Mouse (Mus musculus) liver, embryonic 14.5 days (tissue): Measurements from ENCODE around the gene Pde4b. TPM values are rescaled to one million over a fixed set of nuclear protein-coding genes. Genes with fewer than 3 reads are reported as not detected.

Experiments
- ATAC-seq: fragments of 200-750 bp; cut with Nextera tagmentation; 2 replicates; pipeline ENCODE4 v1.8.0; 2017; ENCODE audit warnings: moderate number of reproducible peaks, mild to moderate bottlenecking, moderate library complexity; ENCODE audit not compliant: insufficient read depth
- DNase-seq, 3 experiments: peaks; one replicate each; pipeline ENCODE4 v3.0.0-alpha.2; 2012 to 2013; ENCODE audit warnings: low read depth in 3 of 3, low spot score in 3 of 3
- H3K27ac ChIP-seq: fragments of 300-500 bp; sonication (generic); 2 replicates; pipeline ENCODE4 v1.5.1; 2014; ENCODE audit warnings: moderate library complexity, mild to moderate bottlenecking, control low read depth, inconsistent platforms
- H3K27me3 ChIP-seq: fragments of 300-500 bp; sonication (generic); 2 replicates; pipeline ENCODE4 v1.6.1; 2014; ENCODE audit warnings: mild to moderate bottlenecking, low read length, moderate library complexity; ENCODE audit not compliant: control insufficient read depth, insufficient read depth
- H3K36me3 ChIP-seq: fragments of 300-500 bp; sonication (generic); replicated peaks from 2 replicates; pipeline ENCODE4 v1.6.1; 2014; ENCODE audit warnings: low read depth; ENCODE audit not compliant: control insufficient read depth, insufficient read depth
- H3K4me1 ChIP-seq, 2 experiments: fragments of 200-500 bp in 1 of 2; fragments of 300-500 bp in 1 of 2; sonication (generic) in 1 of 2; replicated peaks; 2 replicates each; pipeline ENCODE4 v1.6.1; 2012 to 2014; ENCODE audit warnings: antibody characterized with exemption in 1 of 2, inconsistent platforms in 1 of 2, low read length in 1 of 2; ENCODE audit not compliant: control insufficient read depth in 2 of 2, insufficient read depth in 2 of 2
- H3K4me2 ChIP-seq: fragments of 300-500 bp; sonication (generic); 2 replicates; pipeline ENCODE4 v1.6.1; 2014; ENCODE audit warnings: low read depth, mild to moderate bottlenecking, control low read depth, moderate library complexity
- H3K4me3 ChIP-seq, 2 experiments: fragments of 200-500 bp in 1 of 2; fragments of 300-500 bp in 1 of 2; sonication (generic) in 1 of 2; 2 replicates each; pipeline ENCODE4 v1.5.1; 2012 to 2014; ENCODE audit warnings: low read depth in 2 of 2, low read length in 2 of 2, mild to moderate bottlenecking in 2 of 2, control low read depth in 1 of 2, inconsistent platforms in 1 of 2, moderate library complexity in 1 of 2; ENCODE audit not compliant: insufficient read depth in 1 of 2
- H3K9ac ChIP-seq: fragments of 300-500 bp; sonication (generic); replicated peaks from 2 replicates; pipeline ENCODE4 v1.6.1; 2014; ENCODE audit warnings: mild to moderate bottlenecking, control low read depth, moderate library complexity
- H3K9me3 ChIP-seq: fragments of 300-500 bp; sonication (generic); 2 replicates; pipeline ENCODE4 v1.6.1; 2016; ENCODE audit warnings: low read length, mixed read lengths; ENCODE audit not compliant: control insufficient read depth
- CTCF ChIP-seq: IDR thresholded peaks from 2 replicates; pipeline ENCODE4 v1.5.1; 2016; ENCODE audit warnings: antibody characterized with exemption, low read depth, control low read depth
- EP300 ChIP-seq: IDR thresholded peaks from 2 replicates; pipeline ENCODE4 v1.6.1; 2016; ENCODE audit warnings: antibody characterized with exemption, low read depth
- WGBS: fragments of 180-500 bp; shearing (Covaris S2); extraction: QIAGEN DNeasy Blood & Tissue Kit; methylation state at CpG from one replicate; pipeline ENCODE4 v1.1.7; 2014; ENCODE audit not compliant: insufficient replicate concordance; 5-methylcytosine and 5-hydroxymethylcytosine counted together
- polyA plus RNA-seq, 2 experiments: library from polyadenylated mRNA; depleted of rRNA in 1 of 2; stranded (reverse) in 1 of 2; unstranded in 1 of 2; fragments of >200 nt; fragmentation: Nextera tagmentation in 1 of 2; extraction: Ambion mirVana in 1 of 2; gene quantifications; 2 replicates each; pipeline versions ENCODE4 v1.2.1 to v1.2.3; 2012 to 2014

Gene Pde4b
- polyA plus RNA-seq, 2 experiments, result 1.5 to 2.3 TPM

GRCm38 (mm10) chr4:102321340-102321739, 234.0 kb downstream of the Pde4b start:
- no peak overlapping the region for H3K27ac ChIP-seq
- H3K9me3 ChIP-seq, result no peaks in the 10 kb centered on the region
- H3K9ac ChIP-seq, result no peak overlapping the region
- H3K36me3 ChIP-seq, result no peaks in the 10 kb centered on the region
- no peaks in the 10 kb centered on the region for H3K4me1 ChIP-seq
- ATAC-seq (no peak), DNase-seq (no peak)
- H3K4me2 ChIP-seq, result no peak overlapping the region
- no peaks in the 10 kb centered on the region for H3K27me3 ChIP-seq
- 37% methylated on average over 3 of the region's 3 CpGs for WGBS
- TF ChIP-seq EP300, result no peak
- TF ChIP-seq CTCF, result no peak
- no peak overlapping the region for H3K4me3 ChIP-seq

- TF ChIP-seq CTCF, result no peak
- no peak for TF ChIP-seq EP300
- WGBS, result 74% methylated on average over 2 of the region's 2 CpGs
- no peak overlapping the region for H3K4me2 ChIP-seq
- no peak overlapping the region for H3K4me3 ChIP-seq
- H3K36me3 ChIP-seq, result no peaks in the 10 kb centered on the region
- H3K27ac ChIP-seq, result no peak overlapping the region
- no peak overlapping the region for H3K9ac ChIP-seq
- no peaks in the 10 kb centered on the region for H3K9me3 ChIP-seq
- H3K4me1 ChIP-seq, result no peaks in the 10 kb centered on the region
- ATAC-seq (no peak), DNase-seq (no peak)
- no peaks in the 10 kb centered on the region for H3K27me3 ChIP-seq
Observed at GRCm38 (mm10) chr4:102332386-102332785, 245.0 kb downstream of the Pde4b start.

- Histone ChIP-seq H3K36me3 (no peaks in the 10 kb centered on the region), H3K4me1 (no peaks in the 10 kb centered on the region), H3K4me2 (no peak overlapping the region), H3K4me3 (no peak overlapping the region), H3K9ac (no peak overlapping the region), H3K27ac (no peak overlapping the region), H3K27me3 (no peaks in the 10 kb centered on the region), H3K9me3 (no peaks in the 10 kb centered on the region)
- ATAC-seq (no peak), DNase-seq (no peak)
- WGBS, result 57% methylated on average over 4 of the region's 4 CpGs
- TF ChIP-seq EP300 (no peak), CTCF (no peak)
Observed at GRCm38 (mm10) chr4:102332885-102333284, 245.5 kb downstream of the Pde4b start.

- no peaks in the 10 kb centered on the region for H3K27me3 ChIP-seq
- WGBS, result 65% methylated on average over 4 of the region's 4 CpGs
- no peak overlapping the region for H3K9ac ChIP-seq
- H3K4me3 ChIP-seq, result no peak overlapping the region
- DNase-seq (no peak), ATAC-seq (no peak)
- no peaks in the 10 kb centered on the region for H3K36me3 ChIP-seq
- H3K4me1 ChIP-seq, result no peaks in the 10 kb centered on the region
- no peaks in the 10 kb centered on the region for H3K9me3 ChIP-seq
- H3K27ac ChIP-seq, result no peak overlapping the region
- no peak for TF ChIP-seq EP300
- no peak for TF ChIP-seq CTCF
- H3K4me2 ChIP-seq, result no peak overlapping the region
Observed at GRCm38 (mm10) chr4:102346911-102347492, 259.7 kb downstream of the Pde4b start.

GRCm38 (mm10) chr4:102351476-102352475, 264.4 kb downstream of the Pde4b start:
- 73% methylated on average over 1 of the region's 1 CpGs for WGBS
- Histone ChIP-seq H3K36me3 (no peaks in the 10 kb centered on the region), H3K27ac (no peak overlapping the region), H3K27me3 (no peaks in the 10 kb centered on the region), H3K4me3 (no peak overlapping the region), H3K4me1 (no peaks in the 10 kb centered on the region), H3K9ac (no peak overlapping the region), H3K4me2 (no peak overlapping the region), H3K9me3 (no peaks in the 10 kb centered on the region)
- TF ChIP-seq CTCF, result no peak
- no peak for TF ChIP-seq EP300
- DNase-seq, result no peak
- ATAC-seq, result no peak
